Mouse (Mus musculus) heart, embryonic 13.5 days (tissue): ENCODE measurements around the gene Scamp4. TPM values are rescaled to one million over a fixed set of nuclear protein-coding genes. Genes with fewer than 3 reads are reported as not detected.

Experiments
- ATAC-seq: fragments of 200-750 bp; cut with Nextera tagmentation; 2 replicates; pipeline ENCODE4 v1.8.0; 2017; ENCODE audit warnings: moderate TSS enrichment; ENCODE audit not compliant: insufficient number of reproducible peaks, low FRiP score, low TSS enrichment; ENCODE audit errors: extremely low read depth
- H3K27ac ChIP-seq: fragments of 300-500 bp; sonication (generic); replicated peaks from 2 replicates; pipeline ENCODE4 v1.5.1; 2015; ENCODE audit warnings: moderate library complexity, mild to moderate bottlenecking, inconsistent platforms
- H3K27me3 ChIP-seq: fragments of 300-500 bp; sonication (generic); replicated peaks from 2 replicates; pipeline ENCODE4 v1.6.1; 2015; ENCODE audit warnings: mild to moderate bottlenecking, inconsistent platforms
- H3K36me3 ChIP-seq: fragments of 300-500 bp; sonication (generic); 2 replicates; pipeline ENCODE4 v1.6.1; 2015; ENCODE audit warnings: mild to moderate bottlenecking, inconsistent platforms
- H3K4me1 ChIP-seq: fragments of 300-500 bp; sonication (generic); 2 replicates; pipeline ENCODE4 v1.6.1; 2015; ENCODE audit warnings: inconsistent platforms
- H3K4me2 ChIP-seq: fragments of 300-500 bp; sonication (generic); 2 replicates; pipeline ENCODE4 v1.6.1; 2015; ENCODE audit warnings: inconsistent platforms, mild to moderate bottlenecking, moderate library complexity
- H3K4me3 ChIP-seq: fragments of 300-500 bp; sonication (generic); 2 replicates; pipeline ENCODE4 v1.5.1; 2015; ENCODE audit warnings: moderate library complexity, mild to moderate bottlenecking, inconsistent platforms
- H3K9ac ChIP-seq: fragments of 300-500 bp; sonication (generic); 2 replicates; pipeline ENCODE4 v1.6.1; 2015; ENCODE audit warnings: inconsistent platforms, mild to moderate bottlenecking, moderate library complexity
- H3K9me3 ChIP-seq: fragments of 300-500 bp; sonication (generic); 2 replicates; pipeline ENCODE4 v1.6.1; 2016; ENCODE audit warnings: inconsistent platforms
- WGBS: fragments of 180-500 bp; shearing (Covaris S2); methylation state at CpG from one replicate; pipeline ENCODE4 v1.1.7; 2015; ENCODE audit warnings: mixed read lengths; 5-methylcytosine and 5-hydroxymethylcytosine counted together
- polyA plus RNA-seq: library from polyadenylated mRNA; unstranded; fragments of >200 nt; fragmentation: Nextera tagmentation; extraction: Ambion mirVana; gene quantifications from 2 replicates; pipeline ENCODE4 v1.2.1, GENCODE M21; 2015

The Scamp4 gene
- polyA plus RNA-seq, 1 experiment from 2014 or later, result 65.9 TPM

GRCm38 (mm10) chr10:80583047-80583446 lies 19.6 kb upstream of the Scamp4 start:
- peaks cover 55% of the 10 kb centered on the region for H3K36me3 ChIP-seq
- H3K4me3 ChIP-seq, result no peak overlapping the region
- H3K4me1 ChIP-seq, result peaks cover 52% of the 10 kb centered on the region
- no peak for ATAC-seq
- 81% methylated on average over 5 of the region's 5 CpGs for WGBS
- H3K27me3 ChIP-seq, result no peaks in the 10 kb centered on the region
- no peak overlapping the region; the same call in 1 of the 2 replicates for H3K9ac ChIP-seq
- H3K27ac ChIP-seq, result no peak overlapping the region
- H3K4me2 ChIP-seq, result no peak overlapping the region
- no peaks in the 10 kb centered on the region for H3K9me3 ChIP-seq

GRCm38 (mm10) chr10:80584045-80584488 lies 18.6 kb upstream of the Scamp4 start:
- H3K9ac ChIP-seq, result 0 out of 2 replicates have a peak overlapping the region, but pooled peaks have one; percentile 41
- peaks cover 55% of the 10 kb centered on the region for H3K36me3 ChIP-seq
- WGBS, result 42% methylated on average over 12 of the region's 12 CpGs
- 0 out of 2 replicates have a peak overlapping the region, but pooled peaks have one; percentile 2 for H3K27ac ChIP-seq
- H3K27me3 ChIP-seq, result no peaks in the 10 kb centered on the region
- H3K4me3 ChIP-seq, result no peak overlapping the region
- peaks cover 56% of the 10 kb centered on the region for H3K4me1 ChIP-seq
- no peak for ATAC-seq
- no peaks in the 10 kb centered on the region for H3K9me3 ChIP-seq
- H3K4me2 ChIP-seq, result no peak overlapping the region

GRCm38 (mm10) chr10:80584642-80585552 lies 17.8 kb upstream of the Scamp4 start:
- Histone ChIP-seq H3K4me3 (no peak overlapping the region), H3K9me3 (no peaks in the 10 kb centered on the region), H3K27ac (peak overlapping the region; percentile 2; the same call in 1 of the 2 replicates), H3K9ac (peak overlapping the region; percentile 64), H3K4me2 (peak overlapping the region; percentile 50), H3K4me1 (peaks cover 55% of the 10 kb centered on the region), H3K27me3 (no peaks in the 10 kb centered on the region), H3K36me3 (peaks cover 55% of the 10 kb centered on the region)
- ATAC-seq, result no peak
- 67% methylated on average over 12 of the region's 12 CpGs for WGBS

- Histone ChIP-seq H3K9me3 (no peaks in the 10 kb centered on the region), H3K9ac (peak overlapping the region; percentile 64; the same call in 1 of the 2 replicates), H3K36me3 (peaks cover 55% of the 10 kb centered on the region), H3K27ac (peak overlapping the region; percentile 86; the same call in 1 of the 2 replicates), H3K4me1 (peaks cover 55% of the 10 kb centered on the region), H3K27me3 (no peaks in the 10 kb centered on the region), H3K4me2 (peak overlapping the region; percentile 50), H3K4me3 (peak overlapping the region; percentile 24)
- 91% methylated on average over 8 of the region's 8 CpGs for WGBS
- ATAC-seq, result no peak
Observed at GRCm38 (mm10) chr10:80585581-80585980, 17.1 kb upstream of the Scamp4 start.

GRCm38 (mm10) chr10:80586407-80587304 lies 16.0 kb upstream of the Scamp4 start:
- no peak for ATAC-seq
- Histone ChIP-seq H3K4me2 (peak overlapping the region; percentile 50), H3K9ac (peak overlapping the region; percentile 64), H3K36me3 (peaks cover 48% of the 10 kb centered on the region), H3K4me3 (peak overlapping the region; percentile 24), H3K27me3 (no peaks in the 10 kb centered on the region), H3K4me1 (peaks cover 55% of the 10 kb centered on the region), H3K9me3 (no peaks in the 10 kb centered on the region), H3K27ac (peak overlapping the region; percentile 86)
- WGBS, result 84% methylated on average over 46 of the region's 51 CpGs

- Histone ChIP-seq H3K4me2 (peak overlapping the region; percentile 50), H3K27ac (peak overlapping the region; percentile 86), H3K36me3 (peaks cover 42% of the 10 kb centered on the region), H3K9ac (peak overlapping the region; percentile 64), H3K4me3 (peak overlapping the region; percentile 24), H3K27me3 (no peaks in the 10 kb centered on the region), H3K9me3 (no peaks in the 10 kb centered on the region), H3K4me1 (peaks cover 55% of the 10 kb centered on the region)
- ATAC-seq, result no peak
- 45% methylated on average over 4 of the region's 4 CpGs for WGBS
Observed at GRCm38 (mm10) chr10:80587305-80587657, 15.4 kb upstream of the Scamp4 start.

GRCm38 (mm10) chr10:80589127-80589878 lies 13.4 kb upstream of the Scamp4 start:
- no peaks in the 10 kb centered on the region for H3K9me3 ChIP-seq
- H3K4me1 ChIP-seq, result peaks cover 48% of the 10 kb centered on the region
- H3K9ac ChIP-seq, result peak overlapping the region; percentile 92
- peak overlapping the region; percentile 67 for H3K27ac ChIP-seq
- peak overlapping the region; percentile 98 for H3K4me2 ChIP-seq
- H3K4me3 ChIP-seq, result peak overlapping the region; percentile 92
- ATAC-seq, result no peak
- peaks cover 25% of the 10 kb centered on the region for H3K36me3 ChIP-seq
- H3K27me3 ChIP-seq, result no peaks in the 10 kb centered on the region
- WGBS, result 10% methylated on average over 12 of the region's 12 CpGs

GRCm38 (mm10) chr10:80589879-80590854 lies 12.5 kb upstream of the Scamp4 start, which contains the start of gene Abhd17a:
Abhd17a (minus strand) TSS chr10:80590341.
- ATAC-seq, result peak; percentile 91
- WGBS, result under 1% methylated on average over 73 of the region's 73 CpGs
- peak within 1 kb of the TSS; percentile 67 for H3K27ac ChIP-seq

GRCm38 (mm10) chr10:80596318-80596717 lies 6.4 kb upstream of the Scamp4 start:
- no peaks in the 10 kb centered on the region for H3K9me3 ChIP-seq
- WGBS, result 34% methylated on average over 4 of the region's 4 CpGs
- no peaks in the 10 kb centered on the region for H3K27me3 ChIP-seq
- no peaks in the 10 kb centered on the region for H3K36me3 ChIP-seq
- no peak overlapping the region for H3K4me3 ChIP-seq
- no peak overlapping the region for H3K27ac ChIP-seq
- no peak overlapping the region for H3K4me2 ChIP-seq
- H3K4me1 ChIP-seq, result no peaks in the 10 kb centered on the region
- ATAC-seq, result no peak
- no peak overlapping the region for H3K9ac ChIP-seq

More at GRCm38 (mm10) chr10:80589879-80590854, 12.5 kb upstream of the Scamp4 start, which contains the start of gene Abhd17a:
- Histone ChIP-seq H3K4me3 (peak within 1 kb of the TSS; percentile 92), H3K27me3 (no peaks in the 10 kb centered on the region), H3K4me2 (peak within 1 kb of the TSS; percentile 98), H3K4me1 (peaks cover 39% of the 10 kb centered on the region), H3K36me3 (peaks cover 16% of the 10 kb centered on the region), H3K9ac (peak within 1 kb of the TSS; percentile 92), H3K9me3 (no peaks in the 10 kb centered on the region)
